Mouse (Mus musculus): Measurements from ENCODE around the gene Edn2.

- TF ChIP-seq CTCF (IDR thresholded peaks at IDR 0.05; ENCODE audit: extremely low read depth, insufficient read depth, insufficient read length, insufficient replicate concordance) (no peak), POLR2A (IDR thresholded peaks at IDR 0.05; ENCODE audit: low read depth, low read length) (no peak)
These were observed 19.5 kb downstream of the Edn2 start for GRCm38 (mm10) chr4:120180535-120180934.

Data from spleen, adult 2 months (tissue).